Mouse (Mus musculus) heart, postnatal 0 days (tissue): ENCODE measurements around the gene Gm19965. TPM values are rescaled to one million over a fixed set of nuclear protein-coding genes. Genes with fewer than 3 reads are reported as not detected.

Source experiments
- ATAC-seq: fragments of 200-750 bp; cut with Nextera tagmentation; 2 replicates; pipeline ENCODE4 v1.8.0; 2017; ENCODE audit warnings: low read depth, moderate number of reproducible peaks, moderate library complexity; ENCODE audit not compliant: insufficient read depth
- DNase-seq: peaks from one replicate; pipeline ENCODE4 v3.0.0-alpha.2; 2016; ENCODE audit warnings: low spot score
- H3K27ac ChIP-seq: fragments of 300-500 bp; sonication (generic); 2 replicates; pipeline ENCODE4 v1.5.1; 2014; ENCODE audit warnings: low read depth, mild to moderate bottlenecking
- H3K27me3 ChIP-seq: fragments of 300-500 bp; sonication (generic); 2 replicates; pipeline ENCODE4 v1.6.1; 2014; ENCODE audit warnings: low read length, mixed read lengths; ENCODE audit not compliant: control insufficient read depth, insufficient read depth
- H3K36me3 ChIP-seq: fragments of 300-500 bp; sonication (generic); replicated peaks from 2 replicates; pipeline ENCODE4 v1.6.1; 2014; ENCODE audit warnings: low read length, mixed read lengths; ENCODE audit not compliant: control insufficient read depth, insufficient read depth
- H3K4me1 ChIP-seq: fragments of 300-500 bp; sonication (generic); 2 replicates; pipeline ENCODE4 v1.6.1; 2014; ENCODE audit warnings: antibody characterized with exemption; ENCODE audit not compliant: control insufficient read depth, insufficient read depth
- H3K4me2 ChIP-seq: fragments of 300-500 bp; sonication (generic); 2 replicates; pipeline ENCODE4 v1.6.1; 2014; ENCODE audit warnings: low read depth, mild to moderate bottlenecking, low read length, moderate library complexity
- H3K4me3 ChIP-seq: fragments of 300-500 bp; sonication (generic); 2 replicates; pipeline ENCODE4 v1.5.1; 2014; ENCODE audit warnings: low read depth, low read length
- H3K9ac ChIP-seq: fragments of 300-500 bp; sonication (generic); replicated peaks from 2 replicates; pipeline ENCODE4 v1.6.1; 2014; ENCODE audit warnings: low read depth, low read length, mixed read lengths
- H3K9me3 ChIP-seq: fragments of 300-500 bp; sonication (generic); replicated peaks from 2 replicates; pipeline ENCODE4 v1.6.1; 2016; ENCODE audit warnings: low read length; ENCODE audit not compliant: control insufficient read depth
- CTCF ChIP-seq: IDR thresholded peaks from 2 replicates; pipeline ENCODE4 v1.5.1; 2016; ENCODE audit warnings: antibody characterized with exemption, control low read depth, low read depth
- EP300 ChIP-seq: IDR thresholded peaks from 2 replicates; pipeline ENCODE4 v1.6.1; 2016; ENCODE audit warnings: antibody characterized with exemption, low read depth
- WGBS: fragments of 180-500 bp; shearing (Covaris S2); extraction: QIAGEN DNeasy Blood & Tissue Kit; methylation state at CpG from one replicate; pipeline ENCODE4 v1.1.7; 2014; 5-methylcytosine and 5-hydroxymethylcytosine counted together
- polyA plus RNA-seq: library from polyadenylated mRNA; unstranded; fragments of >200 nt; fragmentation: Nextera tagmentation; extraction: Ambion mirVana; gene quantifications from 2 replicates; pipeline ENCODE4 v1.2.1, GENCODE M21; 2015
- total RNA-seq: library from RNA; depleted of rRNA; stranded (reverse); fragments of >200 nt; gene quantifications from 2 replicates; pipeline ENCODE4 v1.2.3, GENCODE M21; 2014; ENCODE audit warnings: low replicate concordance; rRNA removed

Gm19965 gene
- total RNA-seq = not detected in 2 replicates
- not detected in 2 replicates for polyA plus RNA-seq

- Histone ChIP-seq H3K9me3 (no peaks in the 10 kb centered on the region), H3K36me3 (no peaks in the 10 kb centered on the region), H3K4me3 (no peak within 1 kb of the TSS), H3K27me3 (no peaks in the 10 kb centered on the region), H3K4me1 (no peaks in the 10 kb centered on the region), H3K9ac (no peak within 1 kb of the TSS), H3K27ac (no peak within 1 kb of the TSS), H3K4me2 (no peak within 1 kb of the TSS)
- ATAC-seq (no peak), DNase-seq (no peak)
- WGBS = 42% methylated on average over 3 of the region's 3 CpGs
- TF ChIP-seq CTCF (no peak), EP300 (no peak)
Measured at GRCm38 (mm10) chr1:116802683-116803082, at the start of gene Gm19965. TSS of gene Gm19965 (plus strand) at chr1:116802983.

- WGBS = 83% methylated on average over 8 of the region's 8 CpGs
- DNase-seq = no peak
- Histone ChIP-seq H3K27ac (no peak overlapping the region), H3K27me3 (no peaks in the 10 kb centered on the region), H3K36me3 (no peaks in the 10 kb centered on the region), H3K4me3 (no peak overlapping the region), H3K4me1 (no peaks in the 10 kb centered on the region), H3K4me2 (no peak overlapping the region), H3K9ac (no peak overlapping the region), H3K9me3 (no peaks in the 10 kb centered on the region)
- TF ChIP-seq CTCF = no peak
- TF ChIP-seq EP300 = no peak
- no peak for ATAC-seq
Measured at GRCm38 (mm10) chr1:116782471-116782989, 20.3 kb upstream of the Gm19965 start.
